Mouse (Mus musculus) lung, embryonic 15.5 days (tissue): ENCODE data around the gene Sh3rf1. TPM values are rescaled to one million over a fixed set of nuclear protein-coding genes. Genes with fewer than 3 reads are reported as not detected.

ENCODE experiments used
- ATAC-seq: fragments of 200-750 bp; cut with Nextera tagmentation; 2 replicates; pipeline ENCODE4 v1.8.0; 2017; ENCODE audit warnings: moderate number of reproducible peaks, borderline replicate concordance; ENCODE audit not compliant: low FRiP score, low TSS enrichment; ENCODE audit errors: extremely low read depth
- H3K27ac ChIP-seq: fragments of 300-500 bp; sonication (generic); 2 replicates; pipeline ENCODE4 v1.5.1; 2015; ENCODE audit warnings: moderate library complexity, mild to moderate bottlenecking, inconsistent platforms
- H3K27me3 ChIP-seq: fragments of 300-500 bp; sonication (generic); 2 replicates; pipeline ENCODE4 v1.6.1; 2015; ENCODE audit warnings: inconsistent platforms
- H3K36me3 ChIP-seq: fragments of 300-500 bp; sonication (generic); 2 replicates; pipeline ENCODE4 v1.6.1; 2015; ENCODE audit warnings: inconsistent platforms
- H3K4me1 ChIP-seq: fragments of 300-500 bp; sonication (generic); 2 replicates; pipeline ENCODE4 v1.6.1; 2015; ENCODE audit warnings: inconsistent platforms
- H3K4me2 ChIP-seq: fragments of 300-500 bp; sonication (generic); 2 replicates; pipeline ENCODE4 v1.6.1; 2015; ENCODE audit warnings: inconsistent platforms, mild to moderate bottlenecking, moderate library complexity
- H3K4me3 ChIP-seq: fragments of 300-500 bp; sonication (generic); 2 replicates; pipeline ENCODE4 v1.5.1; 2015; ENCODE audit warnings: mild to moderate bottlenecking, inconsistent platforms
- H3K9ac ChIP-seq: fragments of 300-500 bp; sonication (generic); 2 replicates; pipeline ENCODE4 v1.6.1; 2015; ENCODE audit warnings: inconsistent platforms
- H3K9me3 ChIP-seq: fragments of 300-500 bp; sonication (generic); 2 replicates; pipeline ENCODE4 v1.6.1; 2016; ENCODE audit warnings: inconsistent platforms
- WGBS: fragments of 180-500 bp; shearing (Covaris S2); methylation state at CpG from one replicate; pipeline ENCODE4 v1.1.7; 2015; 5-methylcytosine and 5-hydroxymethylcytosine counted together
- polyA plus RNA-seq: library from polyadenylated mRNA; unstranded; fragments of >200 nt; fragmentation: Nextera tagmentation; extraction: Ambion mirVana; gene quantifications from 2 replicates; pipeline ENCODE4 v1.2.1, GENCODE M21; 2015

The Sh3rf1 gene
- polyA plus RNA-seq, 1 experiment from 2014 or later = 16.8 TPM

DNA sequence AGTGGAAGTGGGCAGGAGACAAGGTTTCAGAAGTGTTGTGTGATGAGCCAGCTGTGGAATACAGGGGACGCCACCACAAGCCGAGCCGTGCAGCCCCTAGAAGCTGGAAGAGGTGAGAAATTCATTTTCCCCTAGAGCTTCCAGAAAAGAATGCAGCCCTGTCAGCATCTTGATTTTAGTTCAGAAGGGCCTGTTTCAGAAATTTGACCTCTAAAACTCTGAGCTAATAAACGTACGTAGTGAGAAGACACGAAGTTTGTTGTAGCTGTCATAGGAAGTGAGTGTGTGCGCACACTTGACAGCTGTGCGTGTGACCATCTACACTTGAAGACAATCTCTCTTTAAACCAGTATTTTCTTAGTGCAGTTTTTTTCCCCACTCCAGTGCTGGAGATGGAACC lies 44.0 kb downstream of the Sh3rf1 start:
- 24% methylated on average over 8 of the region's 8 CpGs for WGBS
- Histone ChIP-seq H3K4me1 (peaks cover 64% of the 10 kb centered on the region), H3K9ac (no peak overlapping the region), H3K36me3 (no peaks in the 10 kb centered on the region), H3K4me3 (no peak overlapping the region), H3K27ac (no peak overlapping the region), H3K9me3 (no peaks in the 10 kb centered on the region), H3K4me2 (no peak overlapping the region), H3K27me3 (no peaks in the 10 kb centered on the region)
- ATAC-seq = peak; percentile 29; the same call in 1 of the 2 replicates

- H3K27me3 ChIP-seq = no peaks in the 10 kb centered on the region
- 76% methylated on average over 10 of the region's 10 CpGs for WGBS
- no peak overlapping the region for H3K4me3 ChIP-seq
- no peak for ATAC-seq
- H3K9ac ChIP-seq = no peak overlapping the region
- H3K9me3 ChIP-seq = no peaks in the 10 kb centered on the region
- H3K4me2 ChIP-seq = no peak overlapping the region
- H3K36me3 ChIP-seq = no peaks in the 10 kb centered on the region
- H3K27ac ChIP-seq = no peak overlapping the region
- peaks cover 71% of the 10 kb centered on the region for H3K4me1 ChIP-seq
These were observed 44.7 kb downstream of the Sh3rf1 start for GRCm38 (mm10) chr8:61268233-61268916.

DNA sequence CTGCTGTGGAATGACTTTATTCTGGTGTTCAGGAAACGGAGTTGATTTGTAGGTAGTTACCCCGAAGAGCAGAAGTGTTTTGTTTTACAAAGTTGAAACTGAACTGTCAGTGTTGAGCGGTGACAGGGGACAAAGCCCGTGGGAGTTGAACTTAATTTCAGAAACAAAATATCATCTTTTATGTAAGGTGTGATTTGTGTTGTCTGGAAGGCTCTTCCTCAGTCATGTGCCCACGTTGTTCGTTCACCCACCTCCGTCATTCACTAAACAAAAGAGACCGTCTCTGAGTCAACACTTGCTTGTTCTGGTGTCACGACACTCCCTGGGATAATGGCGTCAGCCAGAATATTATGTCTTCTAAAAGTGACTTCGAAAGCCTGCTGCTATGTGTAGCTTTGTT lies 46.3 kb downstream of the Sh3rf1 start:
- no peak overlapping the region for H3K9ac ChIP-seq
- no peak overlapping the region for H3K4me3 ChIP-seq
- peaks cover 79% of the 10 kb centered on the region for H3K4me1 ChIP-seq
- no peak for ATAC-seq
- H3K4me2 ChIP-seq = no peak overlapping the region
- no peaks in the 10 kb centered on the region for H3K36me3 ChIP-seq
- H3K27me3 ChIP-seq = no peaks in the 10 kb centered on the region
- H3K27ac ChIP-seq = 0 out of 2 replicates have a peak overlapping the region, but pooled peaks have one; percentile 15
- no peaks in the 10 kb centered on the region for H3K9me3 ChIP-seq
- WGBS = 54% methylated on average over 11 of the region's 11 CpGs

GRCm38 (mm10) chr8:61270541-61270940 lies 46.9 kb downstream of the Sh3rf1 start:
- 0 out of 2 replicates have a peak overlapping the region, but pooled peaks have one; percentile 15 for H3K27ac ChIP-seq
- WGBS = 47% methylated on average over 9 of the region's 9 CpGs
- H3K27me3 ChIP-seq = no peaks in the 10 kb centered on the region
- no peak overlapping the region for H3K4me3 ChIP-seq
- ATAC-seq = no peak
- no peak overlapping the region for H3K9ac ChIP-seq
- H3K4me2 ChIP-seq = no peak overlapping the region
- peaks cover 79% of the 10 kb centered on the region for H3K4me1 ChIP-seq
- H3K9me3 ChIP-seq = no peaks in the 10 kb centered on the region
- no peaks in the 10 kb centered on the region for H3K36me3 ChIP-seq

DNA sequence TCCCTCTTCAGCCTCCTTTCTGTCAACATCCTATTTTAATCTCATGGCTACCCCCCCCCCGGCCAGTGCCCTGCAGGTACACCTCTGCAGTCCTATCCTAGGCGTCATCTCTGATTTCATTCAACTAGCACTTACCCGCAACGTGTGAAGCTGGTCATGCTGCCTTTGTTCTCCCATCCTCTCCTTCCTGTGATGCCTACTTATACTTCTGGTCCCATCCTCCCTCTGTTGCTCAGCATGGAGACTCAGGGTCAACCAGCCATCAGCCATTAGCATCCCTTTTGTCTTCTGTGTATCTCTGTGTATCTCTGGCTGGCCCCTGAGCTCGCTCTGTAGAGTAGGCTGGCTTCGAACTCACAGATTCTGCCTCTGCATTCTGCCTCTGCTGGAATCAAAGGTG lies 47.3 kb downstream of the Sh3rf1 start:
- Histone ChIP-seq H3K36me3 (no peaks in the 10 kb centered on the region), H3K4me1 (peaks cover 79% of the 10 kb centered on the region), H3K27ac (0 out of 2 replicates have a peak overlapping the region, but pooled peaks have one; percentile 8), H3K9ac (no peak overlapping the region), H3K4me2 (no peak overlapping the region), H3K27me3 (no peaks in the 10 kb centered on the region), H3K9me3 (no peaks in the 10 kb centered on the region), H3K4me3 (no peak overlapping the region)
- 83% methylated on average over 2 of the region's 6 CpGs for WGBS
- ATAC-seq = no peak

DNA sequence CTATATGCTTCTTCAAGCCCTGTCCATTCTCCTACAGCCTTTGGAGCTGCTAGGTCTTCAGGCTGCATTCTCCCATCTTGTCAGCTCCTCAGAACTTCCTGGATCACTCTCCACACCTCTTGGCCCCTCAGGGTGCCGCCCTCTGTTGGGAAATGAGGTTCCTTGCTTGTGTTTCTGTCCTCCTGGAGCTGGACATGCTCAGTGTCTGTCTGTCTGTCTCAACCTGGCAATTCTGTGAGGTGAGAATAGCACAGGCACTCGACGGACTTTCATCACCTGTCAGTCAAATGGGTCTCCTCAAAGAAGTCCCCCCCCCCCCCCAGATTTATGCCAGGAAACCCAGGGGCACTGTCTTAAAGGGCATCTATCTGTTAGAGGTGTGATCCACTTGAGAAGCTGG lies 49.2 kb downstream of the Sh3rf1 start:
- Histone ChIP-seq H3K27ac (peak overlapping the region; percentile 81), H3K27me3 (no peaks in the 10 kb centered on the region), H3K9ac (no peak overlapping the region), H3K36me3 (no peaks in the 10 kb centered on the region), H3K4me2 (peak overlapping the region; percentile 23), H3K9me3 (no peaks in the 10 kb centered on the region), H3K4me1 (peaks cover 82% of the 10 kb centered on the region), H3K4me3 (no peak overlapping the region)
- 45% methylated on average over 3 of the region's 3 CpGs for WGBS
- no peak for ATAC-seq

DNA sequence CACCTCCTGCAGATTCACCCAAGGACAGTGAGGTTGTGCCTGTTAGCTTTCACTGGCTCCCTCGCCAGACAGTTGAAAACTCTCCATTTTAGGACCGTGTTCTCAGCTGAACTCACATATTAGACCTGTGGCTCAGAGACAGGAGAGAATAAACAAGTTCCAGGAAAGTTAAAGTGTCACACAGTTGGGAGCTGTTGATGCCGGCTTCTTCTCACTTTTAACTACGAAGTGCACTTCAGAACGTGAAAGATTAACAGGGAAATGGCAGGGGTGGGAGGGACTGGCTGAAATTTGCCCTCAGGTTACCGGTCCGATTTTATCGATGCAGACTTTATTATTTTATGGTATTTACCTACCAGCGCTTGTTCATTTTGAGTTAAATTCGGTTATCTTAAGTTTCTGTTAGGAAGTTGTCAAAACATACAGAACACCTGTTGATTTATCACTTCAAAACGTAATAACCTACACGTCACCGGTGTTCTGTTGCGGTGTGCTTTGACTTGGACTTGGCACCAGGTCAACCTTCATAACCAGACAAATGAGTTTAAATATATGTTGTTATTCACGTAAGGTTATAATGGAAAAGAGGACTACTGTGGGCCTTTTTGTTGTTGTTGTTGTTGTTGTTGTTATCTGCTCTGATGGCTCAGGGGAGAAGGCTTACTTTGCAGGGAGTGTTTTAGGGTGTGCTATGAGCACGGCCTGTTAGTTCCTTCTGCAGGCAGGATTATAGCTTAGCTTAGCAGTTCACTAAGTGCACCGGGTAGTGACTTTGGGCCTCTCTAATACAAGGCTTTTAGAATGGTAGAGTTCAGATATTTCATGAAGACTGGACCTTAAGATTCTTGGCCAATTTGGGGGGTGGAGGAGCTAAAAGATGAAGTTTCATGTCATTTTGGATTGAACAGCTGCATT lies 49.9 kb downstream of the Sh3rf1 start:
- H3K4me1 ChIP-seq = peaks cover 84% of the 10 kb centered on the region
- WGBS = 39% methylated on average over 17 of the region's 17 CpGs
- H3K9me3 ChIP-seq = no peaks in the 10 kb centered on the region
- peak overlapping the region; percentile 81 for H3K27ac ChIP-seq
- H3K36me3 ChIP-seq = no peaks in the 10 kb centered on the region
- H3K4me3 ChIP-seq = no peak overlapping the region; the same call in 1 of the 2 replicates
- H3K4me2 ChIP-seq = peak overlapping the region; percentile 23
- H3K27me3 ChIP-seq = no peaks in the 10 kb centered on the region
- H3K9ac ChIP-seq = no peak overlapping the region
- no peak for ATAC-seq

DNA sequence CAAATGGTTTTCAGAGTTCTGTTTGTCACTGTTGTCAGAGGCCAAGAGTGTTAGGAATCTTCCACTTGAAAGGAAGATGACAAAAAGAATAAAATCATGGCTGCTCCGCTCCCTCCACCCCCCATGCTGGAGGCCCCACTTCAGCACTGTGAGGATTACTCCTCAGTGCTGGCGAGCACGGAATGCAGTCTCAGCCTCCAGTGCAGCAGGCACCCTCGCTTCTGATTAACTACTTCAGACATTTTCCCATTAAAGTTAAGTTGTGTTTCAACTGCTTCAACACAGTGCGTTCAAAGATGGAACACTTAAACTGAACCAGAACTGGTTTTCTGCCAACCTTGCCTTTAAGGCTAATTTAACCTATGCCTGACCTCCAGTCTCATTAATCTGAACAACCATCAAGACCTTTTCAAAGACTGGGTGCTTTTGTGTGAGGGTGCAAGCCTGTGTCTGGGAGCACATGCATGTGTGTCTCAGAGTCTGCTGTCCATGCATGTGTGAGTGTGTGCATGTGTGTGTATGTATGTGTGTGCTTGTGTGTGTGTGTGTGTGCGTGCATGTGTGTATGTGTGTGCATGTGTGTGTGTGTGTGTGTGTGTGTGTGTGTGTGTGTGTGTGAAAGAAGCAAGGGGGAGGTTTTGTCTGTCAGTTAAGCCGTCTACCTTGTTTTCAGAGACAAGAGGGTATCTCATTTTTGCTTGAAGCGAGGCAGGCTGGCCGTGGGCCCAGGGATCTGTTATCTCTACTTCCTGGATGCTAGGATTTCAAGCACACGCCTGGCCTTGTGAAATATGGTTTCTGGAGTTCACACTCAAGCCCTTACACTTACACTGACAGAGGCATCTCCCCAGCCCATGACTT lies 51.2 kb downstream of the Sh3rf1 start:
- no peaks in the 10 kb centered on the region for H3K36me3 ChIP-seq
- H3K9ac ChIP-seq = no peak overlapping the region
- no peaks in the 10 kb centered on the region for H3K9me3 ChIP-seq
- peak; percentile 44; the same call in 1 of the 2 replicates for ATAC-seq
- H3K27me3 ChIP-seq = no peaks in the 10 kb centered on the region
- peaks cover 92% of the 10 kb centered on the region for H3K4me1 ChIP-seq
- no peak overlapping the region for H3K4me3 ChIP-seq
- 28% methylated on average over 10 of the region's 10 CpGs for WGBS
- peak overlapping the region; percentile 18 for H3K4me2 ChIP-seq
- peak overlapping the region; percentile 81 for H3K27ac ChIP-seq

DNA sequence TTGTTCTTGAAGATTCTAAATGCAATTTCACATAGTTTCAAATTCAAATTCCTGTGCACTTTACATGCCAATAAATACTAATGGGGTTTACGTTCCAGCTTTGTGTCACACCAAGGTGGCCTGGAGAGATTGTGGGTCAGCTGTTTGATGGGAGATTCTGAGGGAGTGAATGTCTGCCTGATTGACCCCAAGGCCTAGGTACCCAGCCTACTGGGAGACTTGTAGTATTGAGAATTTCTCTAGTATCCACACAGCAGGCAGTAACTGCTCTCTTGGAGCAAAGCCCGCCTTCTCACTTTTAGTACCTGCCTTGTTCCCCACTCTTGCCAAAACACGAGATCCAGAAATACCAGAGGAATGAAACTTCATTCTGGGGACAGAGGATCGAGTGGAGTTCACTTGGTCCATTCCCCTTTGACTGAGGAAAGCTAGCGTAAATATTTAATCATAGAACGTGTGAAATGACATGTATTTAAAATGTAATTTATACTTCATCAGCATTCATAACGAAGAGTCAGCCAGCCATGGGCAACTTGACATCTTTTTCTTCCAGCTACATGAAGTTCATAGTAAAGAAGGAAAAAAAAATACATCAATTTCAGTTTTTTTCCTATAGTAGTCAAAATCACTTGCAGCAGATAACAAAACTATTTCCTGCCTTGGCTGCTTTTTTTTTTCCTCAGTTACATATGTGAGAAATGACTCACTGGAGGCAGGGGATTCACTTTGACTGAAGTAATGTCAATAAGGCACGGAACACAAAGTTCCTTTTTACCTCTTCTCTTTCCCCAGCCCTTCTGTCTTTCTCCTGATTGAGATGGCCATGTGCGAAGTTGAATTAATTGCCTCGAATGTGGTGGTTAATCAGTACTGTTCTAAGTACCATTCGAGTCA lies 52.0 kb downstream of the Sh3rf1 start:
- Histone ChIP-seq H3K4me3 (no peak overlapping the region), H3K27me3 (no peaks in the 10 kb centered on the region), H3K9me3 (no peaks in the 10 kb centered on the region), H3K27ac (peak overlapping the region; percentile 81), H3K4me2 (peak overlapping the region; percentile 25), H3K4me1 (peaks cover 83% of the 10 kb centered on the region), H3K36me3 (no peaks in the 10 kb centered on the region), H3K9ac (no peak overlapping the region)
- no peak for ATAC-seq
- 21% methylated on average over 11 of the region's 11 CpGs for WGBS

DNA sequence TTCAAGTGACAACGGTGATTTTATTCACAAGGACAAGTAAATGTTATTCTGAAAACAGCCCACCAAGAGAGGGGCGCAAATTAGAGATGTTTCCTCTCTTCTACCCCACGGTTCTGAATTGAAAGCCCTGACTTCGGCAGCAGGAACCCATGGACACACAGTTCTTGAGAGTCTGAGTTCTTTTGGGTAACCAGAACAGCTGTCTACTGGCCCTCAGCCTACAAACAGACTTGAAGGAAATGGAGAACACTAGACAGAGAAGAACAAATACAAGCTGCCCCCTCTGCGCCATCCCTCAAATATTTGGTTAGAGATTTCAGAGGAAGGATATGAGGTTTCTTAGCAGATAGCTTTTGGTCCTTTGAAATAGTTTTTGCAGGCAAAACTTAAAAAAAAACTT lies 52.7 kb downstream of the Sh3rf1 start:
- no peak for ATAC-seq
- peak overlapping the region; percentile 25; the same call in 1 of the 2 replicates for H3K4me2 ChIP-seq
- H3K27ac ChIP-seq = peak overlapping the region; percentile 81
- H3K9ac ChIP-seq = no peak overlapping the region
- H3K36me3 ChIP-seq = no peaks in the 10 kb centered on the region
- no peaks in the 10 kb centered on the region for H3K27me3 ChIP-seq
- no peaks in the 10 kb centered on the region for H3K9me3 ChIP-seq
- H3K4me1 ChIP-seq = peaks cover 82% of the 10 kb centered on the region
- WGBS = 49% methylated on average over 5 of the region's 5 CpGs
- no peak overlapping the region for H3K4me3 ChIP-seq

GRCm38 (mm10) chr8:61279030-61279429 lies 55.4 kb downstream of the Sh3rf1 start:
- H3K9me3 ChIP-seq = no peaks in the 10 kb centered on the region
- H3K36me3 ChIP-seq = no peaks in the 10 kb centered on the region
- no peak overlapping the region for H3K4me3 ChIP-seq
- no peaks in the 10 kb centered on the region for H3K27me3 ChIP-seq
- ATAC-seq = no peak
- WGBS = 45% methylated on average over 10 of the region's 10 CpGs
- peaks cover 83% of the 10 kb centered on the region for H3K4me1 ChIP-seq
- H3K4me2 ChIP-seq = no peak overlapping the region
- no peak overlapping the region for H3K27ac ChIP-seq
- no peak overlapping the region for H3K9ac ChIP-seq
